Mouse (Mus musculus): ENCODE measurements at regions not wholly inside any gene's neighbourhood (a gene's known extent, or its start where the extent isn't known, plus 50 kb on each side); places are given as distances from the start of the nearest gene placed in this dataset.

- no peak overlapping the region for H3K27ac ChIP-seq (ENCODE audit: control insufficient read depth, low read depth, low read length)
- no peaks in the 10 kb centered on the region for H3K27me3 ChIP-seq (ENCODE audit: control insufficient read depth in 1 of 2, insufficient read depth in 2 of 2, low read length in 2 of 2)
- no peak for DNase-seq (ENCODE audit: low read depth, low spot score)
- no peak overlapping the region for H3K9ac ChIP-seq (ENCODE audit: control insufficient read depth, low read depth, low read length, poor library complexity, severe bottlenecking)
- no peaks in the 10 kb centered on the region for H3K9me3 ChIP-seq (replicated peaks; ENCODE audit: insufficient read depth, low read length)
- TF ChIP-seq MAFK (IDR thresholded peaks at IDR 0.05; ENCODE audit: borderline replicate concordance, low read depth, low read length) (no peak), ZMIZ1 (IDR thresholded peaks at IDR 0.05; ENCODE audit: low read depth, low read length) (no peak), SMC3 (IDR thresholded peaks at IDR 0.05; ENCODE audit: low read depth, low read length) (no peak), POLR2A (IDR thresholded peaks at IDR 0.05; ENCODE audit: control insufficient read depth in 1 of 2, insufficient read depth in 1 of 2, low read depth in 1 of 2, low read length in 2 of 2, poor library complexity in 1 of 2) (no peak), GABPA (IDR thresholded peaks at IDR 0.05; ENCODE audit: low read depth, low read length) (no peak), TBP (IDR thresholded peaks at IDR 0.05; ENCODE audit: low read depth, low read length) (no peak), EP300 (IDR thresholded peaks at IDR 0.05; ENCODE audit: low read depth in 1 of 2, low read length in 2 of 2) (no peak), TCF12 (IDR thresholded peaks at IDR 0.05; ENCODE audit: low read depth, low read length) (no peak), HCFC1 (IDR thresholded peaks at IDR 0.05; ENCODE audit: low read depth, low read length) (no peak), MAZ (IDR thresholded peaks at IDR 0.05; ENCODE audit: low read depth, low read length) (no peak), USF1 (IDR thresholded peaks at IDR 0.05; ENCODE audit: low read depth, low read length) (no peak), SIN3A (IDR thresholded peaks at IDR 0.05; ENCODE audit: low read length) (no peak), ZKSCAN1 (IDR thresholded peaks at IDR 0.05; ENCODE audit: low read depth, low read length) (no peak), JUND (IDR thresholded peaks at IDR 0.05; ENCODE audit: low read depth, low read length) (no peak)
- H3K79me2 ChIP-seq (ENCODE audit: control insufficient read depth, insufficient read depth, low read length, poor library complexity): no peaks in the 10 kb centered on the region
- H3K36me3 ChIP-seq (ENCODE audit: control insufficient read depth in 1 of 2, insufficient read depth in 2 of 2, low read length in 2 of 2): no peaks in the 10 kb centered on the region
- H3K4me3 ChIP-seq (ENCODE audit: control insufficient read depth in 1 of 2, insufficient read depth in 1 of 2, low read depth in 2 of 2, low read length in 2 of 2): no peak overlapping the region
- no peaks in the 10 kb centered on the region for H3K4me1 ChIP-seq (ENCODE audit: control insufficient read depth in 1 of 2, insufficient read depth in 2 of 2, low read length in 2 of 2)
These were observed 126.7 kb upstream of the Smarca2 start for GRCm38 (mm10) chr19:26478055-26478737.

- no peak for DNase-seq (ENCODE audit: low read depth, low spot score)
- TF ChIP-seq SIN3A (IDR thresholded peaks at IDR 0.05; ENCODE audit: low read length) (no peak), TAL1 (IDR thresholded peaks at IDR 0.05; ENCODE audit: low read length) (no peak), TBP (IDR thresholded peaks at IDR 0.05; ENCODE audit: low read depth, low read length) (no peak), NRF1 (IDR thresholded peaks at IDR 0.05; ENCODE audit: insufficient read depth, low read depth, low read length, poor library complexity, severe bottlenecking) (no peak), ZNF384 (IDR thresholded peaks at IDR 0.05; ENCODE audit: low read depth, low read length) (no peak), JUND (IDR thresholded peaks at IDR 0.05; ENCODE audit: low read depth, low read length) (no peak), RAD21 (IDR thresholded peaks at IDR 0.05; ENCODE audit: low read depth, low read length) (no peak), BHLHE40 (IDR thresholded peaks at IDR 0.05; ENCODE audit: borderline replicate concordance, low read depth, low read length) (no peak), POLR2AphosphoS2 (IDR thresholded peaks at IDR 0.05; ENCODE audit: low read length) (no peak), E2F4 (IDR thresholded peaks at IDR 0.05; ENCODE audit: borderline replicate concordance, low read depth, low read length) (no peak), MAZ (IDR thresholded peaks at IDR 0.05; ENCODE audit: low read depth, low read length) (no peak), EP300 (IDR thresholded peaks at IDR 0.05; ENCODE audit: low read depth in 1 of 2, low read length in 2 of 2) (no peak), CTCF (IDR thresholded peaks at IDR 0.05 in 2 of 3, conservative IDR thresholded peaks at IDR 0.05 in 1 of 3; ENCODE audit: control insufficient read depth in 1 of 3, insufficient read depth in 1 of 3, low read depth in 2 of 3, low read length in 3 of 3, poor library complexity in 1 of 3, severe bottlenecking in 1 of 3) (no peak), MYB (IDR thresholded peaks at IDR 0.05; ENCODE audit: low read depth, low read length) (no peak), MYC (IDR thresholded peaks at IDR 0.05; ENCODE audit: low read depth, low read length) (no peak), ELF1 (IDR thresholded peaks at IDR 0.05; ENCODE audit: low read depth, low read length) (no peak), USF2 (IDR thresholded peaks at IDR 0.05; ENCODE audit: borderline replicate concordance in 1 of 2, insufficient read depth in 1 of 2, low read depth in 1 of 2, low read length in 2 of 2) (no peak), GABPA (IDR thresholded peaks at IDR 0.05; ENCODE audit: low read depth, low read length) (no peak), USF1 (IDR thresholded peaks at IDR 0.05; ENCODE audit: low read depth, low read length) (no peak), RCOR1 (IDR thresholded peaks at IDR 0.05; ENCODE audit: low read depth, low read length) (no peak)
- Histone ChIP-seq H3K27me3 (ENCODE audit: control insufficient read depth in 1 of 2, insufficient read depth in 2 of 2, low read length in 2 of 2) (no peaks in the 10 kb centered on the region), H3K9me3 (replicated peaks; ENCODE audit: insufficient read depth, low read length) (no peaks in the 10 kb centered on the region), H3K79me2 (ENCODE audit: control insufficient read depth, insufficient read depth, low read length, poor library complexity) (no peaks in the 10 kb centered on the region), H3K27ac (ENCODE audit: control insufficient read depth, low read depth, low read length) (no peak overlapping the region), H3K4me1 (ENCODE audit: control insufficient read depth in 1 of 2, insufficient read depth in 2 of 2, low read length in 2 of 2) (no peaks in the 10 kb centered on the region), H3K4me3 (ENCODE audit: control insufficient read depth in 1 of 2, insufficient read depth in 1 of 2, low read depth in 2 of 2, low read length in 2 of 2) (no peak overlapping the region), H3K9ac (ENCODE audit: control insufficient read depth, low read depth, low read length, poor library complexity, severe bottlenecking) (no peak overlapping the region), H3K36me3 (ENCODE audit: control insufficient read depth in 1 of 2, insufficient read depth in 2 of 2, low read length in 2 of 2) (no peaks in the 10 kb centered on the region)
These were observed 120.5 kb upstream of the Smarca2 start for GRCm38 (mm10) chr19:26484322-26484721.
